Mouse (Mus musculus): ENCODE measurements around the gene Abcb9. TPM values are rescaled to one million over a fixed set of nuclear protein-coding genes. Genes with fewer than 3 reads are reported as not detected.

The Abcb9 gene
- polyA plus RNA-seq (2014; fragmentation: Illumina TruSeq; extraction: RNeasy Lipid Tissue Mini Kit (QIAGEN cat#74804); ENCODE audit: low read depth, low replicate concordance) = 27.6 TPM

DNA sequence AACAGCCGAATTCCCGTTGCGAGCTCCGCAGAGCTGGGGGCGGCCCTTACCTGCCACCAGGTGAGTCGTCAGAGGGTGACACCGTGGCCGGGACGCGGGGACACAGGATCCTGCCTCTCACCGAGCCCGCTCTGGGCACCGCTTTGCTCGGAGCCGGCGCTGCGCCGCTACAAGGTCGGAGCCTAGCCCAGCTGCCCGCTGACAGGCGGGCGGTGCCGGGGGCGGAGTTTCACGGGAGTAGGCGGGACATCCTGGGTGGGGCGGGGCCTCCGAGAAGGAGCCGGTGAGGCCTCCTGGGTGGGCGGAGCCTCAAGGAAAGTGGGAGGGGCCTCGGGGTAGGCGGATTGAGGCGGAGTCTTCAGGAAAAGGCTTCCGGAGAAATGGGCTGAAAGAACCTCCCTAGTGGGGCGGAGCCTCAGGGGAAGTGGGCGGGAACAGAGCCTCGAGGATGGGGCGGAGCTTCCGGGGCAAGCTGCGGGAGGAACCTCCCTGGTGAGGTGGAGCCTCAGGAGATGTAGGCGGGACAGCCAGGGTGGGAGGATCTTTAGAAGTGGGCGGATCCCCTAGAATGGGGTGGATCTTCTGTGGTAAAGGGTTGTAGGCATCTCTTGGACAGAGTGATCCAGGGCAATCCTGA lies at the start of gene Abcb9:
TSS of gene Abcb9 (minus strand) at position 203 of the 637 bp plus-strand sequence.

DNA sequence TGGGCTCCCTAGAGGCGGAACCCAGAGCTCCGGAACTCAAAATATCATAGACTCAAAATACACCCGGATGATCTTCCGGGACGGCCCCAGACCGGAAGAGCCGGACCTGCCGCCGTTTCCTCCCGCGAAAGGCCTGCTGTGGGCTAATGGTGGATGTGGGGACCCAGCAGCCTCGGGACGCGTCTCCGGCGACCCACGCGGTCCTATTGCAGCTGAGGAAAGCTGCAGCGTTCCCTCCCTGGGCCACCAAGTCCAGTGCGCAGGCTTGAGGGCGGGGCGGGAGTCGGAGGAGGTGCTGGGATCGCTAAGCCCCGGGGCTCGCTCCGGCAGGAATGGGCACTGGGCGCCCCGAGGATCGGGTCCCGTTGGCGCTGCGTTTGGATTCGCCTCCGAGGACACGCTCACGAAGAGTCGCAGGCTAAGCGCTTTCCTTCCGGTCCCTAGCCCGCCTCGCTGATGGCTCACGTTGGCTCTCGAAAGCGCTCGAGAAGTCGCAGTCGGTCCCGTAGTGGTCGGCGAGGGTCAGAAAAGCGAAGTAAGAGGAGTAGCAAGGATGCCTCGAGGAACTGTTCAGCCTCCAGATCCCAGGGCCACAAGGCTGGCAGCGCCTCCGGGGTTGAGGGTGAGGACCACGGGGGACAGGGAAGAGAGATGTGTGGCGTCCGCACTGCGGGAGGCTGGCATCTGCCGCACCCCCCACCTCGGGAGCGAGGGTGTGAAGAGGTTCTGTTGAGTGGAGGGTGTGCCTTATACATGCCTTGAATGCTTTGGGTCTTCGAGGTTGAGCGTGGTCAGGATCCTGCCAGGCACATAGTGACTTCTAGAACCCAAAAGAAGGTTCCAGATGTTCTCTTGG lies 20.6 kb upstream of the Abcb9 start, which contains the start of gene Arl6ip4:
TSS of gene Arl6ip4 (plus strand) at position 100 of the 856 bp plus-strand sequence.

GRCm38 (mm10) chr5:124111742-124112497 lies 16.3 kb upstream of the Abcb9 start, which contains the start of gene Ogfod2:
Gene Ogfod2, plus strand, starts transcription at chr5:124112297.

GRCm38 (mm10) chr5:124032001-124032508 lies 63.5 kb downstream of the Abcb9 start, which contains the start of gene Vps37b:
Gene Vps37b, minus strand, starts transcription at chr5:124032270.

Other genes starting within 250 kb of the Abcb9 start
- gene Hcar2, start 230.3 kb downstream of the Abcb9 start, polyA plus RNA-seq (2014; fragmentation: Illumina TruSeq; extraction: RNeasy Lipid Tissue Mini Kit (QIAGEN cat#74804); ENCODE audit: low read depth, low replicate concordance) = 8.4 TPM
- gene Hcar1, start 215.8 kb downstream of the Abcb9 start, polyA plus RNA-seq (2014; fragmentation: Illumina TruSeq; extraction: RNeasy Lipid Tissue Mini Kit (QIAGEN cat#74804); ENCODE audit: low read depth, low replicate concordance) = 29.5 TPM
- gene Denr, start 188.6 kb downstream of the Abcb9 start, polyA plus RNA-seq (2014; fragmentation: Illumina TruSeq; extraction: RNeasy Lipid Tissue Mini Kit (QIAGEN cat#74804); ENCODE audit: low read depth, low replicate concordance) = 59.7 TPM
- 1.4 TPM for gene Gm43518, start 168.4 kb downstream of the Abcb9 start, polyA plus RNA-seq (2014; fragmentation: Illumina TruSeq; extraction: RNeasy Lipid Tissue Mini Kit (QIAGEN cat#74804); ENCODE audit: low read depth, low replicate concordance)
- 16.7 TPM for gene Ccdc62, start 165.1 kb downstream of the Abcb9 start, polyA plus RNA-seq (2014; fragmentation: Illumina TruSeq; extraction: RNeasy Lipid Tissue Mini Kit (QIAGEN cat#74804); ENCODE audit: low read depth, low replicate concordance)
- gene Hip1r, start 122.2 kb downstream of the Abcb9 start, polyA plus RNA-seq (2014; fragmentation: Illumina TruSeq; extraction: RNeasy Lipid Tissue Mini Kit (QIAGEN cat#74804); ENCODE audit: low read depth, low replicate concordance) = 79.1 TPM
- gene Vps37b, start 63.5 kb downstream of the Abcb9 start, polyA plus RNA-seq (2014; fragmentation: Illumina TruSeq; extraction: RNeasy Lipid Tissue Mini Kit (QIAGEN cat#74804); ENCODE audit: low read depth, low replicate concordance) = 35.3 TPM
- gene Ogfod2, start 16.5 kb upstream of the Abcb9 start, polyA plus RNA-seq (2014; fragmentation: Illumina TruSeq; extraction: RNeasy Lipid Tissue Mini Kit (QIAGEN cat#74804); ENCODE audit: low read depth, low replicate concordance) = 32.1 TPM
- 51.2 TPM for gene Arl6ip4, start 20.3 kb upstream of the Abcb9 start, polyA plus RNA-seq (2014; fragmentation: Illumina TruSeq; extraction: RNeasy Lipid Tissue Mini Kit (QIAGEN cat#74804); ENCODE audit: low read depth, low replicate concordance)
- gene Pitpnm2, start 154.0 kb upstream of the Abcb9 start, polyA plus RNA-seq (2014; fragmentation: Illumina TruSeq; extraction: RNeasy Lipid Tissue Mini Kit (QIAGEN cat#74804); ENCODE audit: low read depth, low replicate concordance) = 24.4 TPM
- gene Mphosph9, start 232.2 kb upstream of the Abcb9 start, polyA plus RNA-seq (2014; fragmentation: Illumina TruSeq; extraction: RNeasy Lipid Tissue Mini Kit (QIAGEN cat#74804); ENCODE audit: low read depth, low replicate concordance) = 4.0 TPM
- gene 2810006K23Rik, start 232.3 kb upstream of the Abcb9 start, polyA plus RNA-seq (2014; fragmentation: Illumina TruSeq; extraction: RNeasy Lipid Tissue Mini Kit (QIAGEN cat#74804); ENCODE audit: low read depth, low replicate concordance) = 14.3 TPM

Data from adipose tissue, adult 10 weeks (tissue).